Mouse (Mus musculus) kidney, embryonic 15.5 days (tissue): Measurements from ENCODE around the gene Ern1. TPM values are rescaled to one million over a fixed set of nuclear protein-coding genes. Genes with fewer than 3 reads are reported as not detected.

Source experiments
- ATAC-seq: fragments of 200-750 bp; cut with Nextera tagmentation; replicated peaks from 2 replicates; pipeline ENCODE4 v1.8.0; 2017; ENCODE audit warnings: moderate TSS enrichment; ENCODE audit not compliant: low FRiP score
- H3K27ac ChIP-seq: fragments of 300-500 bp; sonication (generic); 2 replicates; pipeline ENCODE4 v1.5.1; 2015; ENCODE audit warnings: mild to moderate bottlenecking, inconsistent platforms
- H3K27me3 ChIP-seq: fragments of 300-500 bp; sonication (generic); 2 replicates; pipeline ENCODE4 v1.6.1; 2015; ENCODE audit warnings: inconsistent platforms
- H3K36me3 ChIP-seq: fragments of 300-500 bp; sonication (generic); 2 replicates; pipeline ENCODE4 v1.6.1; 2015; ENCODE audit warnings: inconsistent platforms
- H3K4me1 ChIP-seq: fragments of 300-500 bp; sonication (generic); 2 replicates; pipeline ENCODE4 v1.6.1; 2015; ENCODE audit warnings: inconsistent platforms
- H3K4me2 ChIP-seq: fragments of 300-500 bp; sonication (generic); 2 replicates; pipeline ENCODE4 v1.6.1; 2015; ENCODE audit warnings: moderate library complexity, mild to moderate bottlenecking, inconsistent platforms
- H3K4me3 ChIP-seq: fragments of 300-500 bp; sonication (generic); replicated peaks from 2 replicates; pipeline ENCODE4 v1.5.1; 2015; ENCODE audit warnings: mild to moderate bottlenecking, inconsistent platforms
- H3K9ac ChIP-seq: fragments of 300-500 bp; sonication (generic); 2 replicates; pipeline ENCODE4 v1.6.1; 2015; ENCODE audit warnings: mild to moderate bottlenecking, inconsistent platforms
- H3K9me3 ChIP-seq: fragments of 300-500 bp; sonication (generic); replicated peaks from 2 replicates; pipeline ENCODE4 v1.6.1; 2016; ENCODE audit warnings: inconsistent platforms
- WGBS: fragments of 180-500 bp; shearing (Covaris S2); methylation state at CpG from one replicate; pipeline ENCODE4 v1.1.7; 2015; ENCODE audit warnings: mixed read lengths; 5-methylcytosine and 5-hydroxymethylcytosine counted together
- polyA plus RNA-seq: library from polyadenylated mRNA; unstranded; fragments of >200 nt; fragmentation: Nextera tagmentation; extraction: Ambion mirVana; gene quantifications from 2 replicates; pipeline ENCODE4 v1.2.1, GENCODE M21; 2015

Ern1 gene
- polyA plus RNA-seq, 1 experiment from 2014 or later = 7.0 TPM

DNA sequence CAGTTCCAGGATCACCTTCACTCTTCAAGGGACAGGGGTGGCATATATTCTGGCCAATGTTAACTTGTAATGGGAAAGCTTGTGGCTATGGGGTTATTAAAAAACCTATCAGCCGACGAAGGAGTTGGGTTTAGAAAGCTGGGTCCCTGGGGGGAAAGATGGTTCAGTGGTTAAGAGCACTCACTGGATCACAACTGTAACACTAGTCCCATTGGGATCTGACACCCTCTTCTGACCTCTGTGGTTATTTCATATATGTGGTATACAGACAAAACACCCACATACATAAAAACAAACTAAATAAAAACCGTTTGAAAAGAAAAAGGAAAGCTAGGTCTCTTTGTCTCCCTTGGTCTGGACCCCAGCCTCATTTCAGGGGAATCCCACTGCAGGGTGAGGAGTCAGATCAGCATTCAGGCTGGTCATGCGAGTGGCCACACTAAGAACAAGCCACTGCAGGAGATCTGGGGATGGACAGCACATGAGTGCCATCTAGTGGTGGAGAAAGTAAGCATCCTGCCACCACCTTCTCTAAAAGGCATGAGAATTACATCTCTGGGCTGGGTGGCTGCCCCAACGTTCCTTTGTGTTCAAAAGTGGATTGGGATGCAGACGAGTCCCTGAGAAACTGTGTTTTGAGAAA is 96.0 kb downstream of the Ern1 start:
- Histone ChIP-seq H3K9me3 (no peaks in the 10 kb centered on the region), H3K36me3 (no peaks in the 10 kb centered on the region), H3K27ac (0 out of 2 replicates have a peak overlapping the region, but pooled peaks have one; percentile 3), H3K4me2 (no peak overlapping the region), H3K27me3 (no peaks in the 10 kb centered on the region), H3K4me1 (peaks cover 33% of the 10 kb centered on the region), H3K4me3 (no peak overlapping the region), H3K9ac (no peak overlapping the region)
- WGBS = 32% methylated on average over 6 of the region's 6 CpGs
- 0 out of 2 replicates have a peak, but pooled peaks have one; percentile 47 for ATAC-seq

DNA sequence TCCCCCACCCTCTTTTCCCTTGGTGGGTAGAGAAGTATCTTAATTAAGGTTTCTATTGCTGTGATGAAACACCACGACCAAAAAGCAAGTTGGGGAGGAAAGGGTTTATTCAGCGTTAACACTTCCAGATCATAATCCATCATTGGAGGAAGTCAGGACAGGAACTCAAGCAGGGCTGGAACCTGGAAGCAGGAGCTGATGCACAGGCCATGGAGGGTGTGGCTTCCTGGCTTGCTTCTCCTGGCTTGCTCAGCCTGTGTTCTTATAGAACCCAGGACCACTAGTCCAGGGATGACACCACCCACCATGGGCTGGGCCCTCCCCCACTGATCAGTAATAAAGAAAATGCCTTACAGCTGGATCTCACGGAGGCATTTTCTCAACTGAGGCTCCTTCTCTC is 96.9 kb downstream of the Ern1 start:
- Histone ChIP-seq H3K27me3 (no peaks in the 10 kb centered on the region), H3K4me3 (no peak overlapping the region), H3K9ac (no peak overlapping the region), H3K36me3 (no peaks in the 10 kb centered on the region), H3K4me2 (no peak overlapping the region), H3K9me3 (no peaks in the 10 kb centered on the region), H3K27ac (0 out of 2 replicates have a peak overlapping the region, but pooled peaks have one; percentile 10), H3K4me1 (peaks cover 33% of the 10 kb centered on the region)
- WGBS = 41% methylated on average over 3 of the region's 3 CpGs
- ATAC-seq = no peak

DNA sequence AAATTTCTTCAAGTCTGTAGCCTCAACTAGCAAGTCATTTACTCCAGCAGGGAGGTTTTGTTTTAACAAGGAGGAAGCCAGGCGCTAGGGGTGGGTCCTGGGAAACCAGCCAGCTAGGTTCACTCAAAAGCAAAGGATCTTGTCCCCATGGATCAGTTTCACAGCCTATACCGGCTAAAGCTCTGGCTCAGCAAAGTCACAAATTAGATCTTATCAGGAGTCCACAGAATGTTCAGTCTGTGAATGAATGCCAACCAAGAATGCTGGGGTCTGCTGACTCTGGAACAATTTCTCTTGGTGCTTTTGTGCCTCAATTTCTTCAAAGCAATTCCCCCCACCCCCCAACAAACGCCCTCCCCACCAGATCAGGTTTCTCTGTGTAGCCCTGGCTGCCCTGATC is 98.0 kb downstream of the Ern1 start:
- no peaks in the 10 kb centered on the region for H3K9me3 ChIP-seq
- no peaks in the 10 kb centered on the region for H3K27me3 ChIP-seq
- WGBS = 5% methylated on average over 3 of the region's 3 CpGs
- no peak overlapping the region for H3K4me3 ChIP-seq
- H3K4me2 ChIP-seq = no peak overlapping the region
- no peak overlapping the region for H3K9ac ChIP-seq
- no peaks in the 10 kb centered on the region for H3K36me3 ChIP-seq
- peak; percentile 53 for ATAC-seq
- peaks cover 33% of the 10 kb centered on the region for H3K4me1 ChIP-seq
- peak overlapping the region; percentile 78 for H3K27ac ChIP-seq

DNA sequence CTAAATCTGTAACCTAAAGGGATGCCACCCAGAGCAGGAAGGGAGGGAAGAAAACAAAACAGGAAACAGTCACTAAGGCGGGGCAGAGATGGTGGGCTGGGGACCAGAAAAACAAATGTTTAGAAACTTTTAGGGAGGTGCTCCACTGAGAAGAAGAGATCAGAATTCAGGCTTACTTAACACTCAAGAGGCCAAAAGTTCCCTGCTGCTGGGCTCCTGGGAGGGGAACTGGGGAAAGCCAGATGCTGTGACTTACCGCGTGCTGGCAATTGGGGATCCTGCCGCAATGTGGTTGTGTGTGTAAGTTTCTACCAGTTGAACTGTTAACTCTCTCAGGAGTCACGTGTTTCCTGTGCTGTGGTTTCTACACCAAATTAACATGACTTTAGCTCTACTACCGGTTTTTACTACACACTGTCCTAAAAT is 99.8 kb downstream of the Ern1 start, which contains the start of gene Icam2:
Gene Icam2 (minus strand): TSS at position 285 of the 426 bp plus-strand sequence.
- no peak within 1 kb of the TSS for H3K4me2 ChIP-seq
- peak within 1 kb of the TSS; percentile 75 for H3K27ac ChIP-seq
- 78% methylated on average over 6 of the region's 6 CpGs for WGBS
- H3K9ac ChIP-seq = no peak within 1 kb of the TSS
- no peaks in the 10 kb centered on the region for H3K27me3 ChIP-seq
- no peak within 1 kb of the TSS for H3K4me3 ChIP-seq
- peaks cover 36% of the 10 kb centered on the region for H3K4me1 ChIP-seq
- ATAC-seq = no peak
- H3K9me3 ChIP-seq = no peaks in the 10 kb centered on the region
- H3K36me3 ChIP-seq = no peaks in the 10 kb centered on the region

DNA sequence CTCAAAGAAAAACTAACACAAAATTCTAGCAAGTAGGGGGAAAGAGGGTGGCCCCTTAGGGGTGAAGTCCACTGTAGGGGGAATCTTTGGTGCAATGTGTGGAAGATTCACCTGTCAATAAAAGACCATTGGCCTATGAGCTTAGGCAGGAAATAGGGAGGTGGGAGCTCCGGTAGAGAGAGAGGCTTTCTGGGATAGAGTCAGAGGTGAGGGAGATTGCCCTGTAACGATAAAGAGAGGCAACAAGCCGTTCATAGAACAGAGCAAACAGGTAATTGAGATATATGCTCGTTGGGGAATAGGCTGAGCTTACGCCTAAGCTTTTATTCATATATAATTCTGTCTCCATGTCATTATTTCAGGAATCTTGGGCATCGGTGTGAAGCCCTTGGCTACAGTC is 100.6 kb downstream of the Ern1 start:
- H3K9ac ChIP-seq = no peak overlapping the region
- H3K9me3 ChIP-seq = no peaks in the 10 kb centered on the region
- no peak overlapping the region for H3K27ac ChIP-seq
- H3K36me3 ChIP-seq = no peaks in the 10 kb centered on the region
- H3K4me2 ChIP-seq = no peak overlapping the region
- no peaks in the 10 kb centered on the region for H3K27me3 ChIP-seq
- ATAC-seq = no peak
- no peak overlapping the region for H3K4me3 ChIP-seq
- 67% methylated on average over 6 of the region's 6 CpGs for WGBS
- peaks cover 41% of the 10 kb centered on the region for H3K4me1 ChIP-seq

DNA sequence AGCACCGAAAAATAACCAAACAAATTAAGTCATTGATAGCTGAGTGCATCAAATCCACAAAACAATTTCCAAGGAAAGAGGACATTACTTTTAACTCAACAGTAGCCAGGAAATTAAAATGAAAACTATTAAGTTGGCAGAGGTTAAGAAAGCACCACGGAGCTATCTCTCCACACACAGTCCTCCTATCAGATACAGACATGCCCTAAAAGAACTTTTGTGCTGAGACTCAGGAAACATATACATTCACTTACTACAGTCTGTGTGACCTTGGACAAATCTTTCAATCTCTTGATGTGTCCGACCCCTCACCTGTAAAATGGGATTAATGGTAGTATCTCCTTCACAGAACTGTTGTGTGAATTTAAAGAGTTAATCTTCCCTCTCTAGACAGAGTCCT is 101.2 kb downstream of the Ern1 start:
- H3K9me3 ChIP-seq = no peaks in the 10 kb centered on the region
- 90% methylated on average over 3 of the region's 3 CpGs for WGBS
- H3K27me3 ChIP-seq = no peaks in the 10 kb centered on the region
- no peak overlapping the region for H3K4me2 ChIP-seq
- H3K27ac ChIP-seq = no peak overlapping the region
- no peaks in the 10 kb centered on the region for H3K36me3 ChIP-seq
- H3K9ac ChIP-seq = no peak overlapping the region
- H3K4me3 ChIP-seq = no peak overlapping the region
- ATAC-seq = no peak
- peaks cover 37% of the 10 kb centered on the region for H3K4me1 ChIP-seq

DNA sequence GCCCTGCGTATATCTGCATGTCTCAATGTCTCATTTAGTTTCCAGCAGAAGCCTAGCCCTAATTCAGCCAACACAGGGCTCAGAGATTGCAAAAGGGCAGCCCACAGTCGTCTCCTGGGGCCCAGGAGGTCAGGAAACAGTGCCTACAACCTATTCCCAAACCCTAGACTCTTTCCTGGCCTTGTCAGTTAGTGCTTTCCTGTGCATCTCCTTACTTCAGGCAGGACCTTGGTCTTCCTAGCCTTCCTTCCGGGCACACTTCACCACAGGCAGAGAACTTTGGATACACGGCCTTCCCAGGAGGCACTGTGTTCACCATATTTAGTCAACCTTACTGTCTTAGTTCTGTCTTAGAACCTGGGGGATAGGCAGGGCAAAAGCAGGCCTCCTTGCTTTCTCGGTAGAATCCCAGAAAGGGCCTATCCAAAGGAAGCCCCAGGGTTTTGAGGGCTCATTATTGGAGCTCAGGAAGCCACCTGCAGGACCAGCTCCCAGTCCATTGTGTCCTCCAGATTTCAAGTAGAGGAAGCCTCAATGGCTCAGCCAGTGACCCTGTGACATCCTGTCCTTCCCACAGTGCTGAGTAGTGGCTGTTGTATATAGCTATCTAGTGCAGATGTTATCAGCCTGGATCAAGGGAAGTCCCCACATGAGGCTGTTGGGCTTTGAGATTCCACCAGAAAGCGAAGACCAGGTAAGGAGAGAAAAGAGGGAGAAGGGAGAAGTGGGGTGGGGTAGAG is 104.4 kb downstream of the Ern1 start:
- no peak for ATAC-seq
- H3K4me3 ChIP-seq = no peak overlapping the region
- H3K27ac ChIP-seq = peak overlapping the region; percentile 89
- H3K4me2 ChIP-seq = no peak overlapping the region
- H3K9me3 ChIP-seq = no peaks in the 10 kb centered on the region
- H3K9ac ChIP-seq = no peak overlapping the region
- WGBS = 77% methylated on average over 6 of the region's 6 CpGs
- H3K4me1 ChIP-seq = peaks cover 11% of the 10 kb centered on the region; the same call in 1 of the 2 replicates
- H3K36me3 ChIP-seq = no peaks in the 10 kb centered on the region
- H3K27me3 ChIP-seq = no peaks in the 10 kb centered on the region

DNA sequence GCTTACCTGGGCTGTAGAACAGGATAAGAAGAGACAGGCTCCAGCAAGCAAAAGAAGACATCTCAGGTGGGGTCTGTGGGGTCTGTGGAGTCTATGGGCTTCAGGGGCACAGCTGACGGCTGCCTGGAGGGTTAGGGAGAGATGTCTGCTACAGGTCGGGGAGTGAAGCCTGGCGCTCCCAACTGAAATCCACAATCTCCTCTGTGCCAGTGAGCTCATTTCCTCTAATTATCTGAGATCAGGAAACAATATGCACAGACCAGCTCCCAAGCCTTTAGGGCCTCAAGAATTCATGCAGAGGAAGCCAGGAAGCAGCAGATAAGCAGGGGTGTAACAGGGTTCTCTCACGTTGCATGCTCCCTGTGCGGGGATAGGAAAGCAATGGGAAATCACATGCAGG is 105.2 kb downstream of the Ern1 start:
- Histone ChIP-seq H3K27me3 (no peaks in the 10 kb centered on the region), H3K27ac (peak overlapping the region; percentile 89), H3K36me3 (no peaks in the 10 kb centered on the region), H3K9ac (no peak overlapping the region), H3K4me3 (peak overlapping the region; percentile 35), H3K9me3 (no peaks in the 10 kb centered on the region), H3K4me2 (no peak overlapping the region; the same call in 1 of the 2 replicates), H3K4me1 (0 out of 2 replicates have a peak, but pooled peaks cover 9% of the 10 kb centered on the region)
- 0 out of 2 replicates have a peak, but pooled peaks have one; percentile 38 for ATAC-seq
- WGBS = 59% methylated on average over 5 of the region's 5 CpGs

DNA sequence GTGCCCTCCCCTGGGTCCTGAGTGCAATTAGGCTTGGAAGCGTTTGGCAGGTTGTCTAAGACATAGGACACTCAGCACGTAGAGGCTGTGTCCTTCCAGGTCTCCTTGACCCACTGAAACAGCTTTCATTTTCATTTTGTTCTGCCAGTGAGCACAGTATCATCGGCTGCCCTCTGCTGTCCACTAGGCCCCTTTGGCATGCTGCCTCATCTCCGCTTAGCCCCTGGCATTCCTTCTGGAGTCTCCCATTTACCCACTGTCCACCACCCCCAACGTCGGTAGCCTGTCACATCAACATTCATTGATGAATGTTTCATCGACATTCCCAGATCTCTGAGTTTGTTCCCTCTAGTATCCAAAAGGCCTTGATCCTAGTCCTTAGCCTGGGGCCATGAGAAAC is 105.8 kb downstream of the Ern1 start:
- H3K27ac ChIP-seq = peak overlapping the region; percentile 89
- H3K4me1 ChIP-seq = 0 out of 2 replicates have a peak, but pooled peaks cover 8% of the 10 kb centered on the region
- no peaks in the 10 kb centered on the region for H3K9me3 ChIP-seq
- H3K4me3 ChIP-seq = peak overlapping the region; percentile 35
- WGBS = 71% methylated on average over 7 of the region's 7 CpGs
- no peak for ATAC-seq
- H3K9ac ChIP-seq = no peak overlapping the region
- H3K27me3 ChIP-seq = no peaks in the 10 kb centered on the region
- H3K4me2 ChIP-seq = peak overlapping the region; percentile 46
- H3K36me3 ChIP-seq = no peaks in the 10 kb centered on the region

DNA sequence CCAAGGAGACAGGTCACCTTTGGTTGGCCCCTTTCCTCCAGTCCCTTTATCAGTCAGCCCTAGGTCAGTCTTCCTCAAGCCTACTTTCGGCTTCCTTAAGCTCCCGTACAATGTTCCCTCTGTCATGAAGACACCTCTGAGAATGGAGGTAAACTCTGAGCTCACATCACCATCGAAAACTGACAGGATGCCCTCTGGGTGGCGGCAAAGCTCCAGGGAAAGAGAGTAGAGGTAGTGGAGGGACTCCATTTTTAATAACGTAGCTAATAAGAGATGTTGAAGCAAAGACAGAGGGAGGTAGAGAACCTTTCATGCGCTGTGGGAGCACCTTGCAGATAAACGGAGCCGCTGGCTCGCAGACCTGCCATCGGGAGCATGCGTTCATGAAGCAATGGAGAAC is 106.6 kb downstream of the Ern1 start:
- 0 out of 2 replicates have a peak, but pooled peaks cover 8% of the 10 kb centered on the region for H3K4me1 ChIP-seq
- H3K27me3 ChIP-seq = no peaks in the 10 kb centered on the region
- H3K27ac ChIP-seq = no peak overlapping the region
- no peak for ATAC-seq
- H3K4me3 ChIP-seq = peak overlapping the region; percentile 35
- H3K9me3 ChIP-seq = no peaks in the 10 kb centered on the region
- H3K4me2 ChIP-seq = peak overlapping the region; percentile 46
- H3K36me3 ChIP-seq = no peaks in the 10 kb centered on the region
- H3K9ac ChIP-seq = no peak overlapping the region
- 73% methylated on average over 11 of the region's 11 CpGs for WGBS

DNA sequence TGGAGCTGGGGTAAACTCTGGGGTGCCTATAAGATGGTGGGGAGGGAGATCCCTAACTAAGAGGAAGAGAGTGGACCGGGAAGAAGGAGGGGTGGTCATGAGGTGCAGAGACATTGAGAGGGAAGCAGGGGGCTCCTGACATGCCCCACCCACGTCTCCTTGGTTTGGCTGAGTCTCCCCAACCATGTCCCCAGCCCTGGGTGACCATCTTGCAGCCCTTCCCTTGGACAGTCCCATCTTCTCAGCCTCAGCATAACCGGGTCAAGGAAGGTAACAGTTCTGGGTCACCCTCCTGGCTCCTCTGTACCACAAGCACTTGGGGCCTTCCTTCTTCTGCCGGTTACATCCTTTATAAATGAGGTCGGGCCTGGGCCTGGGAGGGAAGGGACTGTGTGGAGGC is 112.7 kb downstream of the Ern1 start:
- H3K36me3 ChIP-seq = no peaks in the 10 kb centered on the region
- no peaks in the 10 kb centered on the region for H3K27me3 ChIP-seq
- 72% methylated on average over 5 of the region's 5 CpGs for WGBS
- peaks cover 18% of the 10 kb centered on the region for H3K4me1 ChIP-seq
- no peak overlapping the region for H3K4me2 ChIP-seq
- H3K9me3 ChIP-seq = no peaks in the 10 kb centered on the region
- H3K27ac ChIP-seq = no peak overlapping the region
- no peak overlapping the region for H3K4me3 ChIP-seq
- H3K9ac ChIP-seq = no peak overlapping the region
- ATAC-seq = no peak

DNA sequence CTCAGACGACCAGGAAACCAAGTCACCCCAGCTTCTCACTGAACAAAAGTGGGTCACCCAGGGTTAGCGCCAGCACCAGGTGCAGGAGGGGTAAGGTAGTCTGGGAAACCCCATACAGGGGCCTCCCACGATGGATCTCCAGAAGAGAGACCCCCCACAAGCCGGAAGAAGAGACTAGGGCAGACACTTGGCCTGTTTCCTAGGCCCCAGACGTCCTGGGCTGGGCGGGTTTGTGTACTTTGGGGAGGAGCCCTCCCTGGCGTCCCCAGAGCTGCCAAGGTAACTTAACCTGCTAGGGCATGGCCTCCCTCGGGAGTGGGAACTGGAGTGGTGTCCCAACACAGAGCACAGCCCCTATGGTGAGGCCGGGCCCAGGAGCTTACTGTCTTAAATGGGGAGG is 113.1 kb downstream of the Ern1 start:
- 37% methylated on average over 9 of the region's 9 CpGs for WGBS
- ATAC-seq = peak; percentile 62; the same call in 1 of the 2 replicates
- Histone ChIP-seq H3K36me3 (no peaks in the 10 kb centered on the region), H3K4me2 (no peak overlapping the region), H3K9me3 (no peaks in the 10 kb centered on the region), H3K9ac (no peak overlapping the region), H3K27ac (peak overlapping the region; percentile 60), H3K4me3 (no peak overlapping the region), H3K4me1 (peaks cover 18% of the 10 kb centered on the region), H3K27me3 (no peaks in the 10 kb centered on the region)
